Mouse (Mus musculus) embryonic fibroblast, embryonic 13.5 days (primary cell): ENCODE measurements at regions not wholly inside any gene's neighbourhood (a gene's known extent, or its start where the extent isn't known, plus 50 kb on each side); places are given as distances from the start of the nearest gene placed in this dataset.
A peak's percentile ranks its signal among the peaks of the same experiment; 100 is the strongest.

Experiments used
- H3K27ac ChIP-seq: 2 replicates; pipeline ENCODE4 v1.5.1; 2012; ENCODE audit warnings: low read length, control low read depth, inconsistent platforms; ENCODE audit not compliant: insufficient read depth
- H3K4me1 ChIP-seq: 2 replicates; pipeline ENCODE4 v1.6.1; 2011; ENCODE audit warnings: low read length; ENCODE audit not compliant: control insufficient read depth, insufficient read depth
- H3K4me3 ChIP-seq: 2 replicates; pipeline ENCODE4 v1.5.1; 2011; ENCODE audit warnings: mild to moderate bottlenecking, control low read depth, low read length; ENCODE audit not compliant: insufficient read depth
- CTCF ChIP-seq: IDR thresholded peaks from 2 replicates; pipeline ENCODE4 v1.5.1; 2011; ENCODE audit warnings: mild to moderate bottlenecking, control low read depth, low read length, moderate library complexity, borderline replicate concordance; ENCODE audit not compliant: insufficient read depth
- POLR2A ChIP-seq: IDR thresholded peaks from 2 replicates; pipeline ENCODE4 v1.6.1; 2011; ENCODE audit warnings: low read depth, mild to moderate bottlenecking, control low read depth, low read length, moderate library complexity

DNA sequence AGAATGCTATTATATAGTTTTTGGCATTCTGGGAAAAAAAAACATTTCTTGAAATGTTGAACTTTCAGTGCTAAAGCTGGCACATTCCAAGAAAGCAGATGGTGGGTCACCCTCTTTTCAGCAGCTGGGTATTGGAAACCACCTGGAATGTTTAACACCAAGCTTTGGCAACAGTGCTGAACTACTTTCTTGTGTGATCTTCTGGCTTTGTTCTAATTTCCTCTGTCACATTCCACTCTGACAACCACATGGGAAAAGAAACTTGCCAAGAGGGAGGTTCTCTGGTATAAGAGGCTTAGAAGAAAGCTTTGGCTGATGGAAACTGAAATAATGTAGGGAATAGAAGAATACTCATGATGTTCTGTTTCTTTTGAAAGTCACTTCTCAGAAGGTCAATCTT lies 920.4 kb upstream of the Tenm4 start:
- TF ChIP-seq POLR2A = no peak
- TF ChIP-seq CTCF = no peak
- Histone ChIP-seq H3K4me3 (no peak overlapping the region), H3K27ac (no peak overlapping the region; the same call in 1 of the 2 replicates), H3K4me1 (no peaks in the 10 kb centered on the region)

DNA sequence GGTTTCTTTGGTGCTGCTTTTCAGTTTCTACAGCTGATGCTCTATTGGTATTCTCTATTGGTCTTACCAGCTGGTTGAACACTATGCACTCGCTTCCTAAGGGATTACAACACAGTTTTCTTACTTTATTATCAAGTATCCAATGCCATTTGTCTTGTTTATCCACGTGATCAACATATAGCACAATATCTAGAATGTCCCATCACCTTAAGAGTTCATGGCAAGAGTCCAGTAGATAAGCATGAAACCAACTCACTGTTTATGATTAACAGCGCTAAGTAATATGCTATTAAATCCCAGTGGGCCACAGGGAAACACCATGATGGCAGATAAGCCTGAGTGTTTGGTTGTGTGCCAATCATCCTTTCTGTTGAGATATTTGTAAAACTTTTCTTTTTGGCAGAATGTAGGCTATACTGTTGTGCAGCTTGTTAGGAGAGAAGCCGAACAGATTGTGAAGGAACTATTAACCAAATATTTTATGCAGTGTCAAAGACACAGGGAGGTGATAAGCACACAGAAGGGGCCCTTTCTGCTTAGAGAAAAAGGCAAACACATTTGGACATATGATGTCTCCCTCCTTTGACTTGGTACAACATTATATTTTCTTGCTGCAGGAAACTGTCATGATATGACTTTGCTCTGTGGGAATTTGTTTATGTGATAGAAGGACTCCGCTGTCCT lies 917.0 kb upstream of the Tenm4 start:
- Histone ChIP-seq H3K4me1 (peaks cover 3% of the 10 kb centered on the region; the same call in 1 of the 2 replicates), H3K27ac (no peak overlapping the region), H3K4me3 (no peak overlapping the region)
- no peak for TF ChIP-seq CTCF
- TF ChIP-seq POLR2A = no peak

DNA sequence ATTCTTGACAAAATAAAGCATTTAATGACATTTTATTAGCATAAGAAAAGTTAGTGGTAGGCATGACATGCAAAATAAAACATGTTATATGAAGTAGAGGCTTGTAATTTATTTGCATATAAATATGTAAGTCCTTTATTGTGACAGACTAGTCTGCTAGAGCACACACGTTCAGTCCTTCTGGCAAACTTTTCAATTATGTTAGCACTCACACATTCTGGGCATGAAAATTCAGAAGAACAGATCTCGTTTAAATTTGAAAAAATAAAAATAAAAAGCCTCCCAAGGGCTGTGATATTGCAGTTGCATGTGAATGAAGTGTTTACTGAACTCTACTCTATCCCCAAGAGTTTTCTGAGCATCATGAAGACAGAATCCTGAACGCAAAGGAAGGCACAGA lies 916.1 kb upstream of the Tenm4 start:
- TF ChIP-seq POLR2A = no peak
- no peak for TF ChIP-seq CTCF
- H3K4me3 ChIP-seq = no peak overlapping the region
- H3K4me1 ChIP-seq = peaks cover 3% of the 10 kb centered on the region; the same call in 1 of the 2 replicates
- no peak overlapping the region for H3K27ac ChIP-seq

DNA sequence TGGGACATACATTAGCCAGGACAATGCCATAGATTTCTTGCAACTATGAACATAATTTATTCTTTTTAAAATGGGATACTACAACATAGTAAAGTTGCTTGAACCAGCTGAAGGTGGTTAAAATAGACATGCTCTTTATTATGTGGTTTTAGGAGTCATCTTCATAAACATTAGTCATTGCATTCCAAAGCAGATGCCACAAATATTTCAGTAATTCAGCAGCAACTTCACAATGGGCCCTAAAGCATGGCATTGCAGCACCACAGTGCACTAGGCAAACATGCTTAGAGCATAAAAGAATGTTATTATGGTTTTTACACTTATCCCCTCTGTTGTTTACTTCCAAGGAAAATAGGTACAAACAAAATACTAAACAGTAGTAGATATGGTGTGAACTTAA lies 915.3 kb upstream of the Tenm4 start:
- Histone ChIP-seq H3K4me3 (no peak overlapping the region), H3K27ac (no peak overlapping the region)
- no peak for TF ChIP-seq POLR2A
- TF ChIP-seq CTCF = no peak

DNA sequence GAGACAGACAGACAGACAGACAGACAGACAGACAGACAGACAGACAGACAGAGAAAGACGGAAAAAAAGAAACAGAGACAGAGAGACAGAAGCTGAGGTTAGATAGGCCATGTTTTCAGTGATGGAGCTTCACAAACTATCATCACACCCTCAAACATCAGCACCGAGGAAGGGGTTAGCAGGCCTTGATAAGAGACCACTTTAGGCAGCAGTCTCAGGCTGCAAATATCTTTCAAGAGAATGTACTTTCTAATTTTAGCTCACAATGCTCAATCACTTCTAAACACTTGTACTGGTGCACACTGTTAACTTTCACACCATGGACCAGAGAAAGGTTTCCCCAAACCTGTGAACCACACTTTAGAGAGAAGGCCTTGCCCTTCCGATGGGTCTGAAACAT lies 908.1 kb upstream of the Tenm4 start:
- Histone ChIP-seq H3K27ac (peak overlapping the region; percentile 40; the same call in 1 of the 2 replicates), H3K4me1 (no peaks in the 10 kb centered on the region), H3K4me3 (no peak overlapping the region)
- TF ChIP-seq POLR2A (no peak), CTCF (no peak)

More for the DNA sequence above, 915.3 kb upstream of the Tenm4 start:
- peaks cover 3% of the 10 kb centered on the region; the same call in 1 of the 2 replicates for H3K4me1 ChIP-seq

DNA sequence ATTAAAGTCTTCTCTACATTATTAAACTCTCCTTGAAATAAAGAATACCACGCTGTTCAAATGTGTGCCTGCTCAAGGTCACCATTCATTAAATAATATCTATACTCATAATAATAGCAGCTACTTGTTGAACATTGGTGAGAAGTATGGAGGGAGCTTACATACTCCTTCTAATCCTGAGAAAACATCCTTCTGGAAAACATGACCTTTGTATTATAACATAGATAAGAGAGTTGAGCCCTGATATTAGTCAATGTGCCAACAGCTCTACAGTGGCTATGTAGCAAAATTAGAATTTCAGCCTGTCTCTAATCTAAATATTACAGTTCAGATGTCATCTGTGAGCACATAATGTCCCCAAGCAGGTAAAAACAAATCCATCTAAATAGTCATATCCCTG lies 893.8 kb upstream of the Tenm4 start:
- no peaks in the 10 kb centered on the region for H3K4me1 ChIP-seq
- no peak overlapping the region for H3K27ac ChIP-seq
- no peak overlapping the region for H3K4me3 ChIP-seq
- TF ChIP-seq POLR2A = no peak
- TF ChIP-seq CTCF = no peak

DNA sequence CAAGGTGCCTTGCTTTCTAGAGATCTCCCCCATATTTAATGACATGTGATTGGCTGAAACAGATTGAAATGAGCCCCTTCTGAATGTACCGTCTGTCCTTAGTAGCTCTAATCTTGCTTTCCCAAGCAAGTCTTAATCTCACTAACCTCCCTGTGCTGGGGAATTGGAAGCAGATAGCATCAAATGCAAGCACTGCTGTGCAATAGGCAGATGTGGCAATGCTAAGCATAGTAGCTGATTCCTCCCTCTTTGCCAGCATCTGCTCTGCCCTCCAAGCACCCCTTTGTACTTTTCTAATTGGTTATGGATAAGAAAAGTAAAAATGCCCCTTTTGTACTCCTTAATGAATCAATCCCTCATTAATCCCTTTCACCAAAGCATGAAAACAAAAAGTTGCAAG lies 857.4 kb upstream of the Tenm4 start:
- no peak for TF ChIP-seq CTCF
- TF ChIP-seq POLR2A = no peak
- Histone ChIP-seq H3K4me3 (no peak overlapping the region), H3K27ac (no peak overlapping the region), H3K4me1 (no peaks in the 10 kb centered on the region)

DNA sequence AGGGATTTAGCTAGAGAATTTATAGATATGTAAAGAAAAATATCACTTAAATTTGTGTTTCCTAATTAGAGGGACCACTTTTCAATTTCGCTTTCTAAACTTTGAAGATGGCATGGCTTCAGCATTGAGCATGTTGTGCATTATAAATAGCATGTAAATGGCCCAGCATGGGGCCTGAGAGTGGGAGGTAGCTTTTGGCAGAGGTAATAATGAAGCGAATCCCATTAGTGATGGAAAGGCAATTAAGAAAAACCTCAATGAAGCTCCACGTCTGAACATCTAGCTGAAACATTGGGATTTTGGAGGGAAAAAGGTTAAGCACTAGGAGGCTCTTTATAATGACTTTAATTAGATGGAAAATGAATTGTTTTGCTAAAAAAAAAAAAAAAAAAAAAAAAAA lies 848.0 kb upstream of the Tenm4 start:
- H3K27ac ChIP-seq = no peak overlapping the region
- H3K4me3 ChIP-seq = no peak overlapping the region
- TF ChIP-seq CTCF (no peak), POLR2A (no peak)
- no peaks in the 10 kb centered on the region for H3K4me1 ChIP-seq

DNA sequence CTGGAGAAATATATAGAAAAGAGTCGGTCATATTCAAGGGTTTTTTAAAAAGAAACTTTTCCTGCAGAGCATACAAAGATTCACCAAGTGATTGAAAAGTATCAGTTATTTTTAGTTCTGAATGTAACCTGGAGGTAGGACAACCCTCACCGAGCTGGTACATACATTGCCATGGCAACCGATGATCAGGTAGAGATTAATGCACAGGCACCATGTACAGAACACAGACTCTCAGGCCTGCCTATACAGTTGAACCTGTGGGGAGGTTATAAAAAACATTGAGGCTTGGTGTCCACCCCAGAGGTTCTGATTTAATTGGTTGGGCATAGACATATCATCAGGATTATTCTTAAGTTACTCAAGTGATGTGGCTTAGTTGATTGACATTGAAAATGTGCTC lies 846.1 kb upstream of the Tenm4 start:
- Histone ChIP-seq H3K4me3 (no peak overlapping the region), H3K4me1 (no peaks in the 10 kb centered on the region), H3K27ac (no peak overlapping the region)
- TF ChIP-seq CTCF (no peak), POLR2A (no peak)

DNA sequence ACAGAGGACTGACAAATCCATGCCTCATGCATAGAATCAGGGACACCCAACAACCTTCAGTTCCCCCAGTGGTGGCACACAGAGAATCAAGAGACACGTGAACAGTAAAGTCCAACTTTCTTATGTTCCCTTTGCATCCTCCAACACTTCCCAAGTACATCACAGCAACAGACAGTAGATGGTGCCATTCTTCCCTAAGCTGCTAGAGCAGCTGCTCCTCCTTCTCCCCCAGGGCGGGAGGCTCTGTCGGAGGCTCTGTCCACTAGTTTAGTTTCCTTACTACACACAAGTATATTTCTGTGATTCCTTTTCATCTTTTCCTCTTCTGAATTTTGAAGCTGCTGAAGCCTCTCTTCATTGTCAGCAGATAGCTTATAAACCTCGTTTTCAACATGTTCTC lies 839.0 kb upstream of the Tenm4 start:
- Histone ChIP-seq H3K4me1 (no peaks in the 10 kb centered on the region), H3K27ac (no peak overlapping the region), H3K4me3 (no peak overlapping the region)
- TF ChIP-seq POLR2A (no peak), CTCF (no peak)
